Mouse (Mus musculus): ENCODE data around the gene Rexo5.

DNA sequence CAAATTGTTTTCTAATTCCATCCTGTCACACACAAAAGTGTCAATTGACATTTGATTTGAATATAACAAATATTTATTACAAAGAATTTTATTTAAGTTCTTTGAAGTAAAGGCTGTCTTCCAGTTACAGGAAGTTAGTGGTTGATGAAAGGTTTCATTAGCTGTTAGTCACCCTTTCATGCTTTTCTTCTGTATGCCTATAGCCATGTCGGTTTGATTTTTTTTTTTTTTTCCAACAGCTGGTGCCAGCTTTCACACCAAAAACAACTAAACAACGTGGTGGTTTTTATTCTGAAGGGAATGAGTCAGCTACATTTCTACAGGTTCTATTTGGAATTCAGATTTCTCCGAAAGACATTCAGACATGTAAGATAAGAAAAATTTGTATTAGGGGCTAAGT lies 7.2 kb downstream of the Rexo5 start:
- TF ChIP-seq POLR2A (IDR thresholded peaks at IDR 0.05; ENCODE audit: extremely low read depth, insufficient read depth, low read length) (no peak), CTCF (IDR thresholded peaks at IDR 0.05; ENCODE audit: extremely low read depth, insufficient read depth, low read length) (no peak)

Measured in cortical plate, adult 2 months (tissue).